Mouse (Mus musculus): Measurements from ENCODE around the gene Gusb.

Gusb gene

GRCm38 (mm10) chr5:130031410-130032390 is 28.9 kb upstream of the Gusb start:
- ChIA-PET CTCF (interaction anchor here in 3 of 4 experiments (0.6 to 1.9 kb wide), 11 partner anchors 9 to 1291 kb away, joined by 3 to 7 read pairs (median 4); no protein-coding TSS in a partner anchor), POLR2A (interaction anchor here (0.6 to 3.0 kb wide), 27 partner anchors 8 to 253 kb away, joined by 3 to 14 read pairs (median 3); partner anchors contain the start of genes Chchd2 (in 2 of the 4), Psph (in 2 of the 4), Gusb (in 1 of the 4) and Sbds (in 1 of the 4))

- ChIA-PET CTCF (interaction anchor here in 2 of 4 experiments (0.7 to 1.4 kb wide), 2 partner anchors 9 to 73 kb away, joined by 6 to 13 read pairs; no protein-coding TSS in a partner anchor), POLR2A (interaction anchor here in 2 of 4 experiments (0.7 to 1.0 kb wide), 2 partner anchors 9 to 166 kb away, joined by 3 read pairs; no protein-coding TSS in a partner anchor)
Observed at GRCm38 (mm10) chr5:130029142-130029897, 26.5 kb upstream of the Gusb start, which contains the start of the genes Asl and Crcp. Gene Asl (minus strand): TSS chr5:130029247. Gene Crcp (plus strand): TSS chr5:130029290.

GRCm38 (mm10) chr5:130027696-130028095 is 24.8 kb upstream of the Gusb start:
- POLR2A ChIA-PET: interaction anchor here in 2 of 4 experiments (0.7 to 1.3 kb wide), 4 partner anchors 10 to 182 kb away, joined by 3 to 6 read pairs (median 4); partner anchors contain the start of gene Chchd2 (in 1 of the 2)
- CTCF ChIA-PET: interaction anchor here in 1 of 4 experiments (1.6 kb wide), 1 partner anchor 10 kb away, joined by 8 read pairs; no protein-coding TSS in a partner anchor

- ChIA-PET CTCF (interaction anchor here in 2 of 4 experiments (1.2 to 1.6 kb wide), 2 partner anchors 11 to 17 kb away, joined by 3 to 8 read pairs; no protein-coding TSS in a partner anchor), POLR2A (interaction anchor here in 2 of 4 experiments (0.8 to 1.3 kb wide), 5 partner anchors 8 to 140 kb away, joined by 3 to 6 read pairs (median 3); partner anchors contain the start of gene Chchd2 (in 1 of the 2))
Observed at GRCm38 (mm10) chr5:130027134-130027533, 24.3 kb upstream of the Gusb start.

GRCm38 (mm10) chr5:130023767-130024539 is 21.1 kb upstream of the Gusb start:
- POLR2A ChIA-PET: interaction anchor here in 3 of 4 experiments (0.6 to 2.5 kb wide), 28 partner anchors 7 to 1069 kb away, joined by 3 to 14 read pairs (median 4); partner anchors contain the start of genes Chchd2 (in 2 of the 3), Gusb (in 2 of the 3), Psph (in 1 of the 3) and Rabgef1 (in 1 of the 3)
- CTCF ChIA-PET: interaction anchor here (0.5 to 1.4 kb wide), 15 partner anchors 11 to 1094 kb away, joined by 3 to 19 read pairs (median 4); partner anchors contain the start of gene Chchd2 (in 1 of the 4)

- CTCF ChIA-PET: interaction anchor here (0.5 to 2.5 kb wide), 22 partner anchors 8 to 1603 kb away, joined by 3 to 19 read pairs (median 4); partner anchors contain the start of genes Chchd2 (in 1 of the 4) and Nipsnap2 (in 1 of the 4)
- POLR2A ChIA-PET: interaction anchor here (0.6 to 2.5 kb wide), 20 partner anchors 8 to 244 kb away, joined by 3 to 14 read pairs (median 4); partner anchors contain the start of genes Chchd2 (in 1 of the 4) and Psph (in 1 of the 4)
Observed at GRCm38 (mm10) chr5:130023067-130023766, 20.4 kb upstream of the Gusb start.

GRCm38 (mm10) chr5:130022366-130022765 is 19.5 kb upstream of the Gusb start:
- POLR2A ChIA-PET: interaction anchor here (0.8 to 2.5 kb wide), 16 partner anchors 9 to 234 kb away, joined by 3 to 14 read pairs (median 4); partner anchors contain the start of genes Chchd2 (in 1 of the 4) and Gusb (in 1 of the 4)
- CTCF ChIA-PET: interaction anchor here (0.6 to 2.5 kb wide), 21 partner anchors 9 to 494 kb away, joined by 3 to 13 read pairs (median 4); partner anchors contain the start of gene Nipsnap2 (in 1 of the 4)

GRCm38 (mm10) chr5:130021361-130021966 is 18.6 kb upstream of the Gusb start:
- CTCF ChIA-PET: interaction anchor here (0.7 to 2.5 kb wide), 11 partner anchors 10 to 805 kb away, joined by 3 to 13 read pairs (median 4); no protein-coding TSS in a partner anchor
- POLR2A ChIA-PET: interaction anchor here (0.5 to 2.2 kb wide), 13 partner anchors 10 to 296 kb away, joined by 3 to 14 read pairs (median 4); partner anchors contain the start of genes Gusb (in 1 of the 4) and Nipsnap2 (in 1 of the 4)

- ChIA-PET CTCF (no interaction called here), POLR2A (interaction anchor here in 1 of 4 experiments (1.5 kb wide), 1 partner anchor 8 kb away, joined by 4 read pairs; no protein-coding TSS in a partner anchor)
Observed at GRCm38 (mm10) chr5:130019461-130019860, 16.6 kb upstream of the Gusb start.

GRCm38 (mm10) chr5:130015104-130015503 is 12.3 kb upstream of the Gusb start:
- CTCF ChIA-PET: interaction anchor here (0.6 to 1.4 kb wide), 5 partner anchors 10 to 386 kb away, joined by 3 read pairs; no protein-coding TSS in a partner anchor

GRCm38 (mm10) chr5:130010961-130011360 is 8.1 kb upstream of the Gusb start:
- CTCF ChIA-PET: interaction anchor here (0.5 to 2.9 kb wide), 20 partner anchors 8 to 1887 kb away, joined by 3 to 11 read pairs (median 4); partner anchors contain the start of gene Gusb (in 1 of the 4)
- POLR2A ChIA-PET: interaction anchor here in 3 of 4 experiments (0.8 to 1.5 kb wide), 5 partner anchors 8 to 124 kb away, joined by 3 to 4 read pairs (median 3); partner anchors contain the start of genes Chchd2 (in 1 of the 3) and Gusb (in 1 of the 3)

More at GRCm38 (mm10) chr5:130015104-130015503, 12.3 kb upstream of the Gusb start:
- POLR2A ChIA-PET: interaction anchor here in 3 of 4 experiments (0.9 to 1.4 kb wide), 3 partner anchors 10 to 12 kb away, joined by 3 to 6 read pairs (median 4); partner anchors contain the start of gene Gusb (in 1 of the 3)

GRCm38 (mm10) chr5:130009784-130010183 is 6.9 kb upstream of the Gusb start:
- CTCF ChIA-PET: interaction anchor here (0.7 to 2.9 kb wide), 17 partner anchors 9 to 257 kb away, joined by 3 to 11 read pairs (median 4); no protein-coding TSS in a partner anchor
- POLR2A ChIA-PET: interaction anchor here in 3 of 4 experiments (0.6 to 1.4 kb wide), 5 partner anchors 13 to 231 kb away, joined by 3 to 7 read pairs (median 3); no protein-coding TSS in a partner anchor

- POLR2A ChIA-PET: interaction anchor here in 1 of 4 experiments (0.6 to 1.5 kb wide), 2 partner anchors 8 to 59 kb away, joined by 3 to 5 read pairs; no protein-coding TSS in a partner anchor
- CTCF ChIA-PET: interaction anchor here in 1 of 4 experiments (0.7 kb wide), 1 partner anchor 192 kb away, joined by 3 read pairs; no protein-coding TSS in a partner anchor
Observed at GRCm38 (mm10) chr5:130008034-130008590, 5.3 kb upstream of the Gusb start.

- ChIA-PET CTCF (interaction anchor here in 2 of 4 experiments (0.7 to 1.4 kb wide), 3 partner anchors 10 to 851 kb away, joined by 3 to 5 read pairs (median 3); no protein-coding TSS in a partner anchor), POLR2A (interaction anchor here in 1 of 4 experiments (0.6 to 1.5 kb wide), 3 partner anchors 9 to 58 kb away, joined by 3 to 5 read pairs (median 3); no protein-coding TSS in a partner anchor)
Observed at GRCm38 (mm10) chr5:130007344-130007743, 4.5 kb upstream of the Gusb start.
